Mouse (Mus musculus) skeletal muscle tissue, adult 2 months (tissue): Measurements from ENCODE around the gene Tmem253.

Source experiments
- DNase-seq: peaks from one replicate; pipeline ENCODE4 v3.0.0-alpha.2; 2012; ENCODE audit warnings: low read depth, low spot score

The Tmem253 gene

DNA sequence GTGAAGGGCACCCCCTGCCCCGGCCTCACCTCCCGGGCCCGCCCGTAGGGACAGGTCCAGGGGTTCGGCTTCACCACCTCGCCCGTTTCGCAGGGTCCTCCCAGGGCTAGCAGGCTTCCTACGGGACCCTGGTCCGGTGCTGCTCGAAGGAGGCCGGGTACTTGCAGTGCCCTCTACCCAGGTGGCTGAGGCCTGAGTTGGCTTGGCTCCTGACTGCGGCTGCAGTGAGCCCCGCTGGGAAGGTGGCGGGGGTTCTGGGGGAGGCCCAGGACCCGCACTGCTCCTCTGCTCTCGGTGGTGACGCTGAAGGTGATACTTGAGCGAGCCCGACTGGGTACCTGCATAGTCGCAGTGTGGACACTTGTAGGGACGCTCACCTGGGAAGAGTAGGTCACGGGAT lies 8.7 kb upstream of the Tmem253 start:
- DNase-seq, result no peak

DNA sequence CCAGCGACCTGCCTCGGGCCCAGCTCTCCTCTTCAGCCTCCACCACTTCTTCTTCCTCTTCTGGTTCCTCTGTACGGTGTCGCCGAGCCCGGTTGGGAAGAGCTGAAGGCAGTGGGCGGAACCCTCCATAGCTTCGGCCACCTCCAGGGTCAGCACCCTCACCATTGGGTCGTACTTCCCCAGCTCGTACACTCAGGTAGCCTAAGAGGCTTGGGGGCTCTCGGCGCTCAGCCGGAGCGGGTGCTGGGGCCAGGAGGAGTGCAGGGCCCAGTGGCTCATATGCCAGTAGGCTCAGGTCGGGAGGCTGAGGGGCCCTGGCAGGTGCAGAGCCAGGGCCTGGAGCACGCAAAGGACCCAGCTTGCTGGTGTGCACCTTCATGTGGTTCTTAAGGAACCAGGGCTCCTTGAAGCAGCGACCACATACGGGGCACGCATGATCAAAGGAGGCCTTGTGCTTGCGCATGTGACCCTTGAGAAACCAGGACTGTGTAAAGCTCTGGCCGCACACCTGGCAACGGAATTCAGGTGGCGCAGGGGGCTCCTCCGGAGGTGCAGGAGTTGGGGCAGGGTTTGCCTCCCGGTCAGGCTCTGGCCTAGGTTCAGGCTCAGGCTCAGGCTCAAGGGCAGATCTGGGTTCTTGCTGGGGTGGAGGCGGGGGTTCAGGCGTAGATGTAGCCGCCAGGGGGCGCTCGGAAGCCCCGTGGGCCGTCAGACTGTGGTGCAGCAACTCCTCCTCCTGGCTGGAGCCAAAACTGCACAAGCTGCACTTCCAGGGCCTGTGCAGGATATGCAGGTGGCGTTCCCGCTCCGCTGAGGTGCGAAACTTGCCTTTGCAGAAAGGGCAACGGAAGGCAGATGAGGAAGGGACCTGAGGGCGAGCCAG lies 6.9 kb upstream of the Tmem253 start:
- DNase-seq, result peak; percentile 86

- DNase-seq, result no peak
Observed at GRCm38 (mm10) chr14:52009361-52009760, 6.1 kb upstream of the Tmem253 start.

DNA sequence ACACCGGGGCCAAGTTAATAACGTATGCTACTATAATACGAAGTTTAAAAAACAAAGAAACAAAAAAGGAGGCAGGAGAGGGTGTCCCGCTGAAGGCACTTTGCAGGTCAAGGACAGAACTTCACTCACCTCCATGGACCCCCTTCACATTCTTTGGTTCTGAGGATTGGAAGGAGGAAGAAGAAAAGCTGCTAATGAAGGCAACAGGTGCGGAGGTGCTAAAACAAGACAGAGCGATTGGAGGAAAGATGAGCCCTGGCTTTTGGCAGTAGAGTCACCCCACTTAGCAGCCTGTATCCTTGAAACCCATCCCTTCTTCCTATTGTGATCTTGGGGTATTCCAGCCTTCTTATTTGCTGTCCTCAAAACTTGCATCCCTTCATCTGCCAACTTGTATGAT lies 5.6 kb upstream of the Tmem253 start:
- DNase-seq, result no peak

DNA sequence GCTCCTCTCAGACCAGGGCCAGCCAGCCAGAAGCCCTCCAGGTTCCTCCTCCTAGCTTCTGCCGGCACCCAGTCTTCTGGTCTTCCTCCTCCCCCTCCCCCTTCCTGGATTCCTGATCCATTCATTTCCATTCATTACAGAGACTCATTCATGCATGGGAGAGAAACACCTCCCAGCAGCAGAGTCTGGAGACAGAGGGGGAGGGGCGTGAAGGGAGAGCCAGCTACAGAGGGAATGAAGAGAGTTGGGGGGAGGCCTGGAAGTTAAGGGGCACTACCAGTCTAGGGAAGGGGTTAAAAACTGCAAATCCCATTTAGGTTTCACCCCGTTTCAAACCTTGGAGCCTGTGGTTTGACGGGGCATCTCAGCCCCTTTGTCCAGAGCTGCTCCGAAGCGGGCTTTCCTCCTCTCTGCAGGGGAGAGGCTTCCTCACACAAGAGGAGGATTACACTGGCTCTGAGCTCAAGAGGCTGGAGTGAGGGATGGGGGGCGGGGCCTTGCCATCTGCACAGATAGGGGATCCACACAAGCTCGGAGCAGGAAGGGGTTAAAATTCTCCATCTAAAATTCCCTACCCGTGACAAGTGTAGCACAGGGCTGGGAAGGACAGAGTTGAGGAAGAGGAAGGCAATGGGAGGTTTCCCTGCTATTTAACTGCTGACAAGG lies 4.9 kb upstream of the Tmem253 start:
- no peak for DNase-seq

DNA sequence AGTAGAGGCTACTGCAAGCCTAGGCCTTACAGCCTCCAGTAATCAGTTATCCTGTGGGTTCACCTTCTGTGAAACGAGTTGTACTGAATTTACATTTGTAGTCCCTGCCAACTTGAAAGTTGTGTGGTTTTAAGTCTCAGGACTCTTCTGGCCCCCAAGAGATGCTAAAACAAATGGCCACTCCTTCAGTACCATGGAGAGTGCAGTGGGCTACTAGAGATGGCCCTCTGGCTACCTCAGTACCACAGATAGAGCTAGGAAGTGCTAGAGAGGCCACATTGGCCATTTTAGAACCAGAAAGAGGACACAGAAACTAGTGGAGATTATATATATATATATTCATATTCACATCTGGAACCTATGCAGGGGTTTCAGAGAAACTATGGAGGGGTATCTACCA lies 3.8 kb upstream of the Tmem253 start:
- no peak for DNase-seq

- no peak for DNase-seq
Observed at GRCm38 (mm10) chr14:52012085-52012484, 3.4 kb upstream of the Tmem253 start.

GRCm38 (mm10) chr14:52012553-52012952 lies 2.9 kb upstream of the Tmem253 start:
- no peak for DNase-seq

DNA sequence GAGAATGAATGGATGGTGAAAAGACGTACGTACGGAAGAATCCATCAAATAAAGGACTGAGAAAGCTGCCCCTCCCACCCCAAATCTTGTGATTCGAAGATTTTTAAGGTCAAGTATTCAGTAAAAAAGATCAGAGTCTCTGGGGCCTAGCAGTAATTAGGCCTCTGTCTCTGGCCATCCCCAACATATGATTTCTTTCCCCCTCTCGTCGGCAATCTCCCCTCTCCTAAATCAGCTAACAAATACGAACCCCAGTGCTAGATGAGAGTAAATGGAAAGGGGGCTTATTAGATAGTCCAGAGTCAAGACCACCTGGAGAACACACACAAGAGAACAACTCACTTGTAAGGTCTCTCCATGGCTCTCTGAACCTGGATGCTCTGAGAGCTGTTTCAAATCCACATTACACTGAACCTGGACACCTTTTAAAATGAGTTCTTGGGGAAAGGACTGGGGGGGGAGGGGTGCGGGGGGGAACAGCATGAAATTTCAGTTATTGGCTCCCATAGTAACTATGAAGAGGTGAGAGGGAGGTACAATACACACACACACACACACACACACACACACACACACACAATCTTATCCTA lies 2.3 kb upstream of the Tmem253 start:
- no peak for DNase-seq

DNA sequence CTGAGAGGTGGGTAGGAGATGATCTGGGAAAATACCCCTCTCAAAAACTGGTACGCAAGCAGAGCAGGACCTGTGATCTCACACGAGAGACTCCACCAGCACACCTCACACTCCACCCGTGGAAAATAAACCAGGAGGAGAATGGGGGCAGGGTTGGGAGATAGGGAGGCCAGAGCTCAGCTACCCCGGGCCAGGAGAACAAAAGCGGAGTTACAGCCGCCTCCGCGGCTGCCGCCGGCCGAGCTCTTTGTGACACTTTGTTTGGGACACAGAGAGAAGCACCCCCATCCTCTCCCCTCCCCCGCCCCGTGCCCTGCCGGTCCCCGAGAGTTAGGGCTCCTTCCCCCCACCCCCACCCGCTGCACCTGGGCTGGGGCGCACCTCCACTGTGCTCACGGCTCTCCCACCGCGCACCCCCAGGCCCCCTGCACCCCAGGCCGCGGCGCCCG lies 1.7 kb upstream of the Tmem253 start:
- no peak for DNase-seq

DNA sequence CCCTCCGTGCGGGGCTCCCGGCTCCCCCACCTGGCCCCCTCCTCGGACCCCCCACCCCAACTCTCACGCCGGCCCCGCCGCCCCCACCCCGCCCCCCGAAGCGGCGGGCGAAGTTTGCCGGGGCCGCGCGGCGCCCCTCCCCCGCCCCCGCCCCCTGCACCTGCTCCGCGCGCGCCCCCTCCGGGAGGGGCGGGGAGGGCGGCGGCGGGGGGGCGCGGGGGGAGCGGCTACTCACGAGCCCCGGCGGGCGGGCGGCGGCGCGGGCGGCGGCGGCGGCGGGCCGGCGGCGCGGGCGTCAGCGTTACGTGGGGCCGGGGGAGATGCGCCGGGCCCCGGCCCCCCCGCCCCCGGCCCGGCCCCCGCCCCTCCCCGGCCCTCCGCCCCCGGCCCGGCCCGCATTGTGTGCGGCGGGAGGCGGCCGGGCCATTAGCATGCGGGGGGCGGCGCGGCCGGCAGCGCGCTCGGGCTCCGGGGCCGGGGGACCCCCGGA lies 1.1 kb upstream of the Tmem253 start:
- DNase-seq, result no peak

DNA sequence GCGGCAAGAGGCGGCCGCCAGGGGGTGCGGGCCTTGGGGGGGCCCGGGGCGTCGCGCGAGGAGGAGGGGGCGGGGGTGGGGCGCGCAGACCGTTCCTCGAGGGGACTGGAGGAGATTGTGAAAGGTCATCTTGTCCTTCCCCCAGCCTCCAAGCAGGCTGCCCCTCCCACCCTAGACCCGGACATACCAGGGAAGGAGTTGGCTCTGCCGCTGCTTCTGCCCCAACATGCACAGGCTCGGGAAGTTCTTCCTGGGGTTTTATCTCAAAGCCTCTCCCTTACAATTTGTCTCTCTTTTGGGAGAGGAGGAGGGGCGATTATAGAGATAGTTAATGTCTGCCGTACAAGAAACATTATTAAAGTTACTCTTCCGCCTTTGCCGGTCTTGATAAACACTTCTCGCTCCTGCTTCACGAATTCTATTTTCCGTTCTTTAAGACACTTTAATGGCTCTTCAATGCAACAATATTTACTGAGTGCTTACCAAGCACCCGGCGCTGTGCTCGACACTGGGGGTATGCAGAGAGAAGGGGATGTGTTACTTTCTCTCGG lies 622 bp upstream of the Tmem253 start:
- DNase-seq, result peak; percentile 63

DNA sequence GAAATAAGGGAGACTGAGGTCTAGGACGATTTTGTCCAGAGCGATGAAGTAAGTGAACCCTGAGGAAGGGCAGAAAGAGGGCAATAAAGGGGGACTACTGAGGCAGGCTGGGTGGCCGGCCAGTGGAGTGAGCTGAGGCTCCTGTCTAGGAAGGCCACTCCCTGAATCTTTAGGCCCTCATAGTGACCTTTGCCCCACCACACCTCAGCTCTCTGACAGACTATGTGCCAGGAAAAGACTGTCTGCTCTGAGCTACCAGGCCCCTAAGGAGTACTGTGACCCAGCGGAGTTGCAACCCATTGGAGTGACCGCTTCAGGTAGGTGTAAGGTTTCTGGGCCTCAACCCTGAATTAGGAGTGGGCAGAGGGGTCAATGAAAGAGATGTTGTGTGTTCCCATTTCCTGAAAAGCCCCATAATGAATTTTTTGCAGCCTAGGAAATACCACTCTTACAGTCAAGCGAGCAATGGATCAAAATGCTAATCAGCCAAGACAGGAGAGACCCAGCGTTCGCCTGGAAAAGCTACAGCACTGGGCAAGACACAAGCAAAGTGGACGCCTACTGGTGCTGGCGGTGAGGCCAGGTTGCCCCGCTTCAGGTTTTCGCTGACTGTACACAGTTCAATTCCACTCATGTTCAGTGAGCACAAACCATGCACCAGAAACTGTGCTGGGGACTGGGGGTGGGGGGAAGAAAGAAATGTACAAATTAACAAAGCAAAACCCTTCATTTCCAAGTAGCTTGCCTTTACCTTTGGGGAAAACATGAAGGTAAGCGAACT lies 1.4 kb downstream of the Tmem253 start:
- no peak for DNase-seq

DNA sequence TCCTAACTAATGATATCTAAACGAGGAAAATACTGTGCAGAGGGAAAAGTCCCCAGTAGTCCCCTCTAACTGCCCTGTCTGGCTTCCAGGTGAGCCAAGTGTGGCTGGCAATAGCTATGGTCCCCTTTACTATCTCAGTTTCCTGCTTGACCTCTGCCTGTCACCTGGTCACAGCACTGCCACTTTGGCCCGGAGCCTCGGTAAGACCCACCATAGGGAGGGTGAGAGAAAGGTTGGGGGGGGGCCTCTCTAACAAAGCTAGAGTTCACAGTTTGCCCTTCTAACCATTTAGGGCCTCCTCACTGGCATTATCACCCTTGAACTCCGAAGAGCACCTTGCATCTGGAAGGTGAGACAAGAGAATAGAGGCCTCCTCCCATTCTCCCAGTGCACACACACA lies 2.2 kb downstream of the Tmem253 start:
- DNase-seq, result no peak

DNA sequence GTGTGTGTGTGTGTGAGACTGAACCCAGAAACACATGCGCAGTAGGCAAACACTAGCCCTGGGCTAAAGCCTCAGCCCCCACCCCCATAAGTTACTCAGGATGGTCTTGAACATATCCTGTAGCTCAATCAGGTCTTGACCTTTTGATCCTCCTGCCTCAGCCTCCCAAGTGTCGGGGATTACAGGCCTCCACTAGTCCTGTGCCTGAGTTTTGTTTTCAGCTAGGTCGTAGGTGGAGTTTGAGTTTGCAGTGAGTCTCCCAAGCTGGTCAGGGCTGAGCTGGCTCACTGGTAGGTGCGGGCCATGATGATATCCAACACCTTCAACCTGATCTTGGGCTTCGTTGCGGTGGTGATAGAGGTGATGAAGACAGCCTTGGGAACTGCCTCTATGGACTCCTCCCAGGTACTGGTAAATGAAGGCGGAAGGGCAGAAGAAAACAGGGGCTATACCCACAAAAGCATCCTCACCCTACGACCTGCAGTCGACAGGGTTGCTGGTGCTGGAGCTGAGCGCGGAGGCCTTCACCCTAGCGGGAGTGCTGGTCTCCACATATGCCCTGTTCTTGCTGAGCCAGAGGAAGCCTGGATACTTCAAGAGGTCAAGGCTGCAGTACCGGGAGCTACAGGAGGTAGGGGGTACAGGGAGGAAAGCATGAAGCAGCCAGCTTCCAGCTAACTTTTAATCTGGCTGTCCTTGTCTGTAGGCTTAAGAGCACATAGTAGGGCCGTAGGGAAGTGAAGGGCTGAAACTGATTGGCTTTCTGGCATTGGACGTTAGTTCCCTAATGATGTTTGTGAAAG lies 3.0 kb downstream of the Tmem253 start:
- DNase-seq, result no peak

GRCm38 (mm10) chr14:52019051-52019589 lies 3.7 kb downstream of the Tmem253 start:
- DNase-seq, result no peak

GRCm38 (mm10) chr14:52019590-52020340 lies 4.3 kb downstream of the Tmem253 start:
- DNase-seq, result peak; percentile 91

DNA sequence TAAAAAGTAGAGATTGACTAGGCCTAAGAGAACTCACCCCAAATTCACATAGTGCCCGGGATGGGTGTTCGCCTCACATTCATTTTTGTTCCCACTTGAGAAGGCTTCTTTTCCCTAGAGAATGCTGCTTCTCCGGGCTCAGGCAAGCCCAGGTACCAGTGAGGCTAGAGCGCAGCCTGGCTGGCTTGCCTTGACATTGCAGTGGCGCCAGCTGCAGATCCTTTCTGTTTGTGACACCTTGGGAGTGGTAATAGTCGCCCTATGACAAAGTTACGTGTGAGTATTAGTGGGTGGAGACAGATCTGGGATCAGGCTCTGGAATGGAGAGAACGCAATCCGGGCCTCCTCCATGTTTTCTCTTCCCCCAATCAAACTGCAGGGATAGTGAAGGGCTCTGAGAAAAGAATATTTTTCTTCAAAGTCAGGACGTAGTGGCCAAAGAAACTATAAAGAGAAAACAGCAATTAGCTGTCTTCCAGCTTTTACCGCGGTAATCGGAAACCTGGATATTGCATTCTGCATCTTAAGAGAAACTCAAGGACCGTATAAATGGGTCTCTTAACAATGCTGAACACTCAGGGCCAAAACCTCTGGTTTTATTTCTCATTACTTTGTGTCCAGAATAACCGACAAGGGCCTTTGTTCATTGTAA lies 5.2 kb downstream of the Tmem253 start, which contains the start of gene Zfp219:
Zfp219 (minus strand) TSS at position 248 of the 652 bp plus-strand sequence.
- DNase-seq, result peak; percentile 83

DNA sequence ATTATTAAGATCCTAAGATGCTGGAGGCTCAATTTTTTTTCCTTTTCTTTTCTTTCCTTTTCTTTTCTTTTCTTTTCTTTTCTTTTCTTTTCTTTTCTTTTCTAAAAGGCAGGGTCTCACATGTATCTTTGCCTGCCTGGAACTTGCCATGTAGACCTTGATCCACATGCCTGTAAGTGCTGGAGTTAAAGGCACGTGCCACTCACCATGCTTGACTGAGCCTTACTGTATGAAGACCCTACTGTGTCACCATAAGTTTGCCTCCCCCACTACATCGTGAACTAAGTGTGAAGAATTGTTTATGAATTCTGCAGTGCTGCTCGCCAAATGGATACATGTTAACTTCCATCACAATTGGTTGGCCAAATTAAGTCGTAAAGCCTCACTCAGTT lies 5.7 kb downstream of the Tmem253 start:
- DNase-seq, result no peak
